Comparison of ENCODE assay signal across 8 mouse cellular contexts in the genomic region with DNA sequence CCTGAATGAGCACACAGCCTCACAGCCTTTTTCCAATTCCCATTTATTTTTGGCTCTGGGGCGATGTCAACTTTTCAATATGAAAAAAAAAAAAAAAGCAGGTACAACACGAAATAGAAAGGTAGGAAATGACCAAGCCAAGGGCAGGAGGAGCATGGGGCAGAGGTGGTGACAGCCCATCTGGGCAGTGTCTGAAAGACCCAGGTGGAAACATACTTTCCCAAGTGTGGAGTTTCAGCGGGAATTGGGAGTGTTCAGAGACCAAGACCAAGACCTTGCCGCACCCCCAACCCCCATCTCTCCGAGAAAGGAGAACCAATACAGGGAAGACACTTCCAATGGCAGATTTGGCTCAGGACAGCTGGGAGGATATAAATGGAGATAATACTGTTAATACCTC. TPM values are rescaled to one million over a fixed set of nuclear protein-coding genes. Genes with fewer than 3 reads are reported as not detected.
DNase-seq lines count a peak whose midpoint lies in the region; ATAC-seq and TF ChIP-seq lines count a peak whose summit lies in the region.
"Had no signal": no experiment of that assay in that cellular context is flagged by ENCODE, and none has a peak within 500 bp of the region (broad histone marks: within the 10 kb centered on the region; RNA-seq: fewer than 3 reads in every experiment).

No protein-coding gene starts in this region.

- H3K27me3 ChIP-seq in neural tube, embryonic 11.5 days (ENCODE audit: control insufficient read depth, insufficient read depth, low read length): no peaks in the 10 kb centered on the region
- no peaks in the 10 kb centered on the region for H3K27me3 ChIP-seq in forebrain, embryonic 13.5 days
- no peaks in the 10 kb centered on the region for H3K27me3 ChIP-seq in limb, embryonic 14.5 days (ENCODE audit: control insufficient read depth, insufficient read depth, low read length)
- H3K27me3 ChIP-seq in neural tube, embryonic 15.5 days (replicated peaks): no peaks in the 10 kb centered on the region
- H3K27me3 ChIP-seq in thymus, adult 2 months (ENCODE audit: control insufficient read depth, insufficient read depth, low read length): no peaks in the 10 kb centered on the region

- no peak for TF ChIP-seq CTCF in thymus, adult 2 months (IDR thresholded peaks at IDR 0.05; ENCODE audit: borderline replicate concordance, control insufficient read depth, extremely low read depth, insufficient read depth, low read length, poor library complexity)

- no peak overlapping the region for H3K4me3 ChIP-seq in neural tube, embryonic 11.5 days (ENCODE audit: low read depth, low read length)
- H3K4me3 ChIP-seq in forebrain, embryonic 13.5 days: peak overlapping the region; percentile 95
- H3K4me3 ChIP-seq in limb, embryonic 14.5 days (replicated peaks; ENCODE audit: low read length): 0 out of 2 replicates have a peak overlapping the region, but pooled peaks have one; percentile 52
- no peak overlapping the region for H3K4me3 ChIP-seq in neural tube, embryonic 15.5 days (replicated peaks)
- no peak overlapping the region for H3K4me3 ChIP-seq in thymus, adult 2 months (ENCODE audit: control insufficient read depth, insufficient read depth, low read length)

- WGBS in neural tube, embryonic 11.5 days: 59% methylated on average over 5 of the region's 5 CpGs
- WGBS in forebrain, embryonic 13.5 days: 60% methylated on average over 5 of the region's 5 CpGs
- 56% methylated on average over 5 of the region's 5 CpGs for WGBS in limb, embryonic 14.5 days
- WGBS in neural tube, embryonic 15.5 days: 56% methylated on average over 5 of the region's 5 CpGs
- WGBS in thymus, adult 2 months: 84% methylated on average over 5 of the region's 5 CpGs

- no peaks in the 10 kb centered on the region for H3K9me3 ChIP-seq in neural tube, embryonic 11.5 days (ENCODE audit: control insufficient read depth, low read length)
- no peaks in the 10 kb centered on the region for H3K9me3 ChIP-seq in forebrain, embryonic 13.5 days (replicated peaks)
- no peaks in the 10 kb centered on the region for H3K9me3 ChIP-seq in limb, embryonic 14.5 days (ENCODE audit: control insufficient read depth, low read length)
- no peaks in the 10 kb centered on the region for H3K9me3 ChIP-seq in neural tube, embryonic 15.5 days (replicated peaks)

- H3K4me2 ChIP-seq in neural tube, embryonic 11.5 days (ENCODE audit: low read depth): peak overlapping the region; percentile 17; the same call in 1 of the 2 replicates
- peak overlapping the region; percentile 92 for H3K4me2 ChIP-seq in forebrain, embryonic 13.5 days
- no peak overlapping the region for H3K4me2 ChIP-seq in limb, embryonic 14.5 days (replicated peaks; ENCODE audit: low read depth, low read length, severe bottlenecking)
- H3K4me2 ChIP-seq in neural tube, embryonic 15.5 days: peak overlapping the region; percentile 71

- no peak for DNase-seq in neural tube, embryonic 11.5 days (ENCODE audit: low spot score)
- DNase-seq in neural tube, embryonic 10.5 days (ENCODE audit: extremely low spot score, low spot score): no peak
- no peak for DNase-seq in limb, embryonic 14.5 days (ENCODE audit: low spot score)
- DNase-seq in gastrocnemius, adult 18-20 months (ENCODE audit: low spot score): no peak
- DNase-seq in thymus, adult 2 months: no peak
- DNase-seq: kidney, adult 11 months had no signal

- no peak overlapping the region for H3K9ac ChIP-seq in neural tube, embryonic 11.5 days (ENCODE audit: low read length)
- peak overlapping the region; percentile 26; the same call in 1 of the 2 replicates for H3K9ac ChIP-seq in forebrain, embryonic 13.5 days
- H3K9ac ChIP-seq in limb, embryonic 14.5 days (ENCODE audit: low read depth, low read length, severe bottlenecking): no peak overlapping the region
- no peak overlapping the region for H3K9ac ChIP-seq in neural tube, embryonic 15.5 days (replicated peaks)

- H3K4me1 ChIP-seq in neural tube, embryonic 11.5 days (ENCODE audit: control insufficient read depth, insufficient read depth, low read length): peaks cover 18% of the 10 kb centered on the region
- peaks cover 56% of the 10 kb centered on the region for H3K4me1 ChIP-seq in forebrain, embryonic 13.5 days
- peaks cover 23% of the 10 kb centered on the region for H3K4me1 ChIP-seq in limb, embryonic 14.5 days (ENCODE audit: control insufficient read depth, insufficient read depth, low read length)
- H3K4me1 ChIP-seq in neural tube, embryonic 15.5 days: peaks cover 50% of the 10 kb centered on the region
- peaks cover 26% of the 10 kb centered on the region for H3K4me1 ChIP-seq in thymus, adult 2 months (replicated peaks; ENCODE audit: control insufficient read depth, insufficient read depth, low read length)

- TF ChIP-seq POLR2A in limb, embryonic 14.5 days (IDR thresholded peaks at IDR 0.05; ENCODE audit: borderline replicate concordance, extremely low read depth, insufficient read depth, insufficient read length): no peak
- TF ChIP-seq POLR2A in thymus, adult 2 months (IDR thresholded peaks at IDR 0.05; ENCODE audit: control insufficient read depth, extremely low read depth, insufficient read depth, low read length, poor library complexity): no peak

- H3K27ac ChIP-seq in neural tube, embryonic 11.5 days (ENCODE audit: low read depth, low read length): no peak overlapping the region
- peak overlapping the region; percentile 25 for H3K27ac ChIP-seq in forebrain, embryonic 13.5 days
- no peak overlapping the region for H3K27ac ChIP-seq in limb, embryonic 14.5 days (replicated peaks; ENCODE audit: low read depth, low read length)
- H3K27ac ChIP-seq in neural tube, embryonic 15.5 days (replicated peaks): 0 out of 2 replicates have a peak overlapping the region, but pooled peaks have one; percentile 9
- H3K27ac ChIP-seq in thymus, adult 2 months (ENCODE audit: control insufficient read depth, insufficient read depth, low read length): no peak overlapping the region

- no peak for ATAC-seq in neural tube, embryonic 11.5 days (ENCODE audit: insufficient read depth, low FRiP score, low TSS enrichment)
- no peak for ATAC-seq in forebrain, embryonic 13.5 days
- no peak for ATAC-seq in limb, embryonic 14.5 days (ENCODE audit: low FRiP score, low read depth)
- no peak for ATAC-seq in neural tube, embryonic 15.5 days (ENCODE audit: low FRiP score)

- H3K36me3 ChIP-seq in neural tube, embryonic 11.5 days (ENCODE audit: control insufficient read depth, insufficient read depth, low read length): peaks cover 26% of the 10 kb centered on the region
- H3K36me3 ChIP-seq in forebrain, embryonic 13.5 days (ENCODE audit: poor library complexity, severe bottlenecking): peaks cover 62% of the 10 kb centered on the region
- peaks cover 63% of the 10 kb centered on the region for H3K36me3 ChIP-seq in limb, embryonic 14.5 days (ENCODE audit: control insufficient read depth, insufficient read depth, low read length)
- H3K36me3 ChIP-seq in neural tube, embryonic 15.5 days: peaks cover 56% of the 10 kb centered on the region
- peaks cover 39% of the 10 kb centered on the region for H3K36me3 ChIP-seq in thymus, adult 2 months (ENCODE audit: control insufficient read depth, insufficient read depth, low read length)

RNA-seq across cellular contexts. Expression of a gene that starts 4.2 kb away (rescaled TPM):
- 1,543 and 1,545 TPM in 2 replicates for polyA plus RNA-seq in neural tube, embryonic 11.5 days (2014; fragmentation: Nextera tagmentation; extraction: Ambion mirVana)
- 1,790 and 1,841 TPM in 2 replicates for polyA plus RNA-seq in forebrain, embryonic 13.5 days (2015; fragmentation: Nextera tagmentation; extraction: Ambion mirVana)
- polyA plus RNA-seq in limb, embryonic 14.5 days (2012; rRNA removed): 1,341 and 1,699 TPM in 2 replicates
- polyA plus RNA-seq in limb, embryonic 14.5 days (2014; fragmentation: Nextera tagmentation; extraction: Ambion mirVana): 808 and 880 TPM in 2 replicates
- polyA plus RNA-seq in neural tube, embryonic 15.5 days (2015; fragmentation: Nextera tagmentation; extraction: Ambion mirVana): 1,339 and 1,471 TPM in 2 replicates
- 10 to 100 TPM; 25.7 to 34.7 TPM for total RNA-seq in gastrocnemius, adult 18-20 months (2021)
- 1,522 and 2,049 TPM in 2 replicates for polyA plus RNA-seq in thymus, adult 2 months (2012; rRNA removed)

RNA-seq across cellular contexts. Expression of a gene that starts 7.4 kb away (rescaled TPM):
- polyA plus RNA-seq in neural tube, embryonic 11.5 days (2014; fragmentation: Nextera tagmentation; extraction: Ambion mirVana): 15.0 and 18.3 TPM in 2 replicates
- 15.1 and 18.4 TPM in 2 replicates for polyA plus RNA-seq in forebrain, embryonic 13.5 days (2015; fragmentation: Nextera tagmentation; extraction: Ambion mirVana)
- polyA plus RNA-seq in limb, embryonic 14.5 days (2012; rRNA removed): 24.9 and 28.8 TPM in 2 replicates
- 12.2 and 13.9 TPM in 2 replicates for polyA plus RNA-seq in limb, embryonic 14.5 days (2014; fragmentation: Nextera tagmentation; extraction: Ambion mirVana)
- polyA plus RNA-seq in neural tube, embryonic 15.5 days (2015; fragmentation: Nextera tagmentation; extraction: Ambion mirVana): 7.9 and 9.7 TPM in 2 replicates
- 1 to 10 TPM; 4.2 to 6.7 TPM for total RNA-seq in gastrocnemius, adult 18-20 months (2021)
- polyA plus RNA-seq in thymus, adult 2 months (2012; rRNA removed): 17.4 and 22.4 TPM in 2 replicates

RNA-seq across cellular contexts. Expression of a gene that starts 10.9 kb away (rescaled TPM):
- 48.5 and 52.3 TPM in 2 replicates for polyA plus RNA-seq in neural tube, embryonic 11.5 days (2014; fragmentation: Nextera tagmentation; extraction: Ambion mirVana)
- polyA plus RNA-seq in forebrain, embryonic 13.5 days (2015; fragmentation: Nextera tagmentation; extraction: Ambion mirVana): 57.0 and 57.7 TPM in 2 replicates
- 61.8 and 66.3 TPM in 2 replicates for polyA plus RNA-seq in limb, embryonic 14.5 days (2012; rRNA removed)
- polyA plus RNA-seq in limb, embryonic 14.5 days (2014; fragmentation: Nextera tagmentation; extraction: Ambion mirVana): 47.2 and 53.7 TPM in 2 replicates
- polyA plus RNA-seq in neural tube, embryonic 15.5 days (2015; fragmentation: Nextera tagmentation; extraction: Ambion mirVana): 131 and 141 TPM in 2 replicates
- total RNA-seq in gastrocnemius, adult 18-20 months (2021): 10 to 100 TPM; 58.1 to 61.3 TPM
- 62.4 and 70.4 TPM in 2 replicates for polyA plus RNA-seq in thymus, adult 2 months (2012; rRNA removed)

RNA-seq across cellular contexts. Expression of a gene that starts 12.4 kb away (rescaled TPM):
- polyA plus RNA-seq in neural tube, embryonic 11.5 days (2014; fragmentation: Nextera tagmentation; extraction: Ambion mirVana): 2.0 and 2.8 TPM in 2 replicates
- polyA plus RNA-seq in forebrain, embryonic 13.5 days (2015; fragmentation: Nextera tagmentation; extraction: Ambion mirVana): 4.5 and 5.2 TPM in 2 replicates
- 10.8 and 12.2 TPM in 2 replicates for polyA plus RNA-seq in limb, embryonic 14.5 days (2012; rRNA removed)
- 8.8 and 8.9 TPM in 2 replicates for polyA plus RNA-seq in limb, embryonic 14.5 days (2014; fragmentation: Nextera tagmentation; extraction: Ambion mirVana)
- 14.9 and 15.5 TPM in 2 replicates for polyA plus RNA-seq in neural tube, embryonic 15.5 days (2015; fragmentation: Nextera tagmentation; extraction: Ambion mirVana)
- 1 to 10 TPM; 7.1 to 8.0 TPM for total RNA-seq in gastrocnemius, adult 18-20 months (2021)
- polyA plus RNA-seq in thymus, adult 2 months (2012; rRNA removed): 6.2 and 6.4 TPM in 2 replicates

RNA-seq across cellular contexts. Expression of a gene that starts 27.2 kb away (rescaled TPM):
- polyA plus RNA-seq in neural tube, embryonic 11.5 days (2014; fragmentation: Nextera tagmentation; extraction: Ambion mirVana): 47.3 and 50.3 TPM in 2 replicates
- polyA plus RNA-seq in forebrain, embryonic 13.5 days (2015; fragmentation: Nextera tagmentation; extraction: Ambion mirVana): 41.3 and 47.9 TPM in 2 replicates
- polyA plus RNA-seq in limb, embryonic 14.5 days (2012; rRNA removed): 77.5 and 80.7 TPM in 2 replicates
- 49.5 and 56.4 TPM in 2 replicates for polyA plus RNA-seq in limb, embryonic 14.5 days (2014; fragmentation: Nextera tagmentation; extraction: Ambion mirVana)
- 17.6 and 26.7 TPM in 2 replicates for polyA plus RNA-seq in neural tube, embryonic 15.5 days (2015; fragmentation: Nextera tagmentation; extraction: Ambion mirVana)
- total RNA-seq in gastrocnemius, adult 18-20 months (2021): 1 to 10 TPM in 1 of 2 experiments, under 1 TPM in 1; 0.68 to 1.5 TPM
- 82.8 and 111 TPM in 2 replicates for polyA plus RNA-seq in thymus, adult 2 months (2012; rRNA removed)

Comparison
In these comparisons a context has a peak if more than half of its experiments do, and no peak if none do; other contexts are left out.
1. H3K27ac ChIP-seq: peak in forebrain, embryonic 13.5 days (single experiment) and neural tube, embryonic 15.5 days (single experiment); none in neural tube, embryonic 11.5 days (single experiment), limb, embryonic 14.5 days (single experiment) and thymus, adult 2 months (single experiment).
2. H3K4me3 ChIP-seq: peak in forebrain, embryonic 13.5 days (single experiment) and limb, embryonic 14.5 days (single experiment); none in neural tube, embryonic 11.5 days (single experiment), neural tube, embryonic 15.5 days (single experiment) and thymus, adult 2 months (single experiment).